Mouse (Mus musculus) lung, postnatal 0 days (tissue): ENCODE measurements around the gene Rab3c.

ENCODE experiments used
- CTCF ChIP-seq: IDR thresholded peaks from 2 replicates; pipeline ENCODE4 v1.5.1; 2016; ENCODE audit warnings: antibody characterized with exemption, mild to moderate bottlenecking
- EP300 ChIP-seq: IDR thresholded peaks from 2 replicates; pipeline ENCODE4 v1.6.1; 2016; ENCODE audit warnings: antibody characterized with exemption, mild to moderate bottlenecking, control low read depth

GRCm38 (mm10) chr13:110251453-110251852, 29.3 kb downstream of the Rab3c start:
- TF ChIP-seq CTCF (no peak), EP300 (no peak)
